Mouse (Mus musculus): ENCODE results near the gene Cenpl.

- TF ChIP-seq CTCF (IDR thresholded peaks at IDR 0.05; ENCODE audit: extremely low read depth, insufficient read length, insufficient replicate concordance, low read depth, low read length): no peak
- no peak for TF ChIP-seq POLR2A (IDR thresholded peaks at IDR 0.05; ENCODE audit: low read depth, low read length)
Observed at GRCm38 (mm10) chr1:161036411-161036841, 34.1 kb upstream of the Cenpl start.
